Mouse (Mus musculus) hindbrain, embryonic 11.5 days (tissue): ENCODE results near the gene Ttc7. TPM values are rescaled to one million over a fixed set of nuclear protein-coding genes. Genes with fewer than 3 reads are reported as not detected.

Experiments
- ATAC-seq: fragments of 200-750 bp; cut with Nextera tagmentation; 2 replicates; pipeline ENCODE4 v1.8.0; 2017; ENCODE audit warnings: mild to moderate bottlenecking, moderate TSS enrichment, moderate library complexity; ENCODE audit not compliant: low FRiP score
- DNase-seq: peaks from one replicate; pipeline ENCODE4 v3.0.0-alpha.2; 2015; ENCODE audit warnings: low spot score
- H3K27ac ChIP-seq: fragments of 300-500 bp; sonication (generic); 2 replicates; pipeline ENCODE4 v1.5.1; 2014; ENCODE audit warnings: mild to moderate bottlenecking, low read depth, low read length
- H3K27me3 ChIP-seq: fragments of 300-500 bp; sonication (generic); 2 replicates; pipeline ENCODE4 v1.6.1; 2014; ENCODE audit warnings: mild to moderate bottlenecking, low read length, moderate library complexity, mixed read lengths; ENCODE audit not compliant: control insufficient read depth, insufficient read depth
- H3K36me3 ChIP-seq: fragments of 300-500 bp; sonication (generic); 2 replicates; pipeline ENCODE4 v1.6.1; 2014; ENCODE audit warnings: mild to moderate bottlenecking, low read length, moderate library complexity, mixed read lengths; ENCODE audit not compliant: control insufficient read depth, insufficient read depth
- H3K4me1 ChIP-seq: fragments of 300-500 bp; sonication (generic); replicated peaks from 2 replicates; pipeline ENCODE4 v1.6.1; 2014; ENCODE audit warnings: low read length, mixed read lengths; ENCODE audit not compliant: control insufficient read depth, insufficient read depth
- H3K4me2 ChIP-seq: fragments of 300-500 bp; sonication (generic); replicated peaks from 2 replicates; pipeline ENCODE4 v1.6.1; 2014; ENCODE audit warnings: mild to moderate bottlenecking, low read depth, low read length
- H3K4me3 ChIP-seq: fragments of 300-500 bp; sonication (generic); 2 replicates; pipeline ENCODE4 v1.5.1; 2014; ENCODE audit warnings: low read depth, low read length
- H3K9ac ChIP-seq: fragments of 300-500 bp; sonication (generic); 2 replicates; pipeline ENCODE4 v1.6.1; 2014; ENCODE audit warnings: low read depth, low read length
- H3K9me3 ChIP-seq: fragments of 300-500 bp; sonication (generic); 2 replicates; pipeline ENCODE4 v1.6.1; 2016; ENCODE audit warnings: low read length; ENCODE audit not compliant: control insufficient read depth
- WGBS: fragments of 180-500 bp; shearing (Covaris S2); extraction: QIAGEN DNeasy Blood & Tissue Kit; methylation state at CpG from one replicate; pipeline ENCODE4 v1.1.7; 2014; 5-methylcytosine and 5-hydroxymethylcytosine counted together
- polyA plus RNA-seq: library from polyadenylated mRNA; unstranded; fragments of >200 nt; fragmentation: Nextera tagmentation; extraction: Ambion mirVana; gene quantifications from 2 replicates; pipeline ENCODE4 v1.2.1, GENCODE M21; 2014

Gene Ttc7
- polyA plus RNA-seq, 1 experiment from 2014 or later, result 2.7 TPM

DNA sequence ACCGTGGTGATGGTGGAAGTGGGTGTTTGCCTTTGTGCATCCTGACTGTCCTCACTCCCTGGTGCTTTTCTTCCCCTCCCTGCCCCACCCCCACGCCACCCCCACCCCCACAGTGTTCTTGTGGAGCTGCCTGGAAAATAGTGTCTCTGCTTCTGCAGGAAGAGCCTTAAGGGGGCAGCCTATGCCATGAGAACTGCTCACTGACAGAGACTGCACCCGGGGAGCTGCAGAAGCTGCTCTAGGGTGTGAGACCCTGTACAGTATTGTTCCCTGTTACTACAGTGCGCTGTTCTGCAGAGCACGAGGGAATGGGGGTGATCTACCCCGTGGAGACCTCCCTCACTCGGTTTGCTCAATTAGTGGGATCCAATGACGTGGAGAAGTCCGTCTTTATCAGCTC, 66.4 kb downstream of the Ttc7 start:
- H3K4me1 ChIP-seq, result peaks cover 10% of the 10 kb centered on the region; the same call in 1 of the 2 replicates
- no peaks in the 10 kb centered on the region for H3K9me3 ChIP-seq
- H3K9ac ChIP-seq, result no peak overlapping the region
- H3K4me2 ChIP-seq, result no peak overlapping the region
- peak; percentile 26 for DNase-seq
- H3K4me3 ChIP-seq, result no peak overlapping the region
- no peak overlapping the region for H3K27ac ChIP-seq
- WGBS, result 32% methylated on average over 8 of the region's 9 CpGs
- H3K36me3 ChIP-seq, result no peaks in the 10 kb centered on the region
- ATAC-seq, result peak; percentile 50
- H3K27me3 ChIP-seq, result no peaks in the 10 kb centered on the region

DNA sequence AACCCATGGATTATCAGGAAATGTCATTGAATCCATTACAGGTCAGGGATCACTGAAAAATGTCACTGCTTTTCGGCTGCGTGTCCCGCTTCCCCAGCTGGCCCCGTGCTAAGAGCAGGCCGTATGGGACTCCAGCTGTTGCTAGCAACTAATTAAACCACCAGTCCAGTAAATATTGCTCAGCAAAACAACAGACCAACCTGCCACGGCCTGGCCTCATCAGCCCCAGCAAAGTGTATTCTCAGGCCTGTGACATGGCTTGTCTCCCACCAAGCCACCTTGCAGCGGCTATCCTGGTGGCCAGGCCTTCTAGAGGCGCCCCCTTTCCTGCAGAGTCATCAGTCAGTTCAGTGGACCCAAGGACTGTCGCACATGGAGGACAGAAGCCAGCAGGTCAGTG, 66.9 kb downstream of the Ttc7 start:
- no peak overlapping the region for H3K27ac ChIP-seq
- no peaks in the 10 kb centered on the region for H3K27me3 ChIP-seq
- 65% methylated on average over 9 of the region's 9 CpGs for WGBS
- 0 out of 2 replicates have a peak overlapping the region, but pooled peaks have one; percentile 7 for H3K9ac ChIP-seq
- peaks cover 10% of the 10 kb centered on the region; the same call in 1 of the 2 replicates for H3K4me1 ChIP-seq
- H3K9me3 ChIP-seq, result no peaks in the 10 kb centered on the region
- no peak overlapping the region for H3K4me2 ChIP-seq
- ATAC-seq, result no peak
- H3K4me3 ChIP-seq, result no peak overlapping the region
- peak; percentile 8 for DNase-seq
- H3K36me3 ChIP-seq, result no peaks in the 10 kb centered on the region

DNA sequence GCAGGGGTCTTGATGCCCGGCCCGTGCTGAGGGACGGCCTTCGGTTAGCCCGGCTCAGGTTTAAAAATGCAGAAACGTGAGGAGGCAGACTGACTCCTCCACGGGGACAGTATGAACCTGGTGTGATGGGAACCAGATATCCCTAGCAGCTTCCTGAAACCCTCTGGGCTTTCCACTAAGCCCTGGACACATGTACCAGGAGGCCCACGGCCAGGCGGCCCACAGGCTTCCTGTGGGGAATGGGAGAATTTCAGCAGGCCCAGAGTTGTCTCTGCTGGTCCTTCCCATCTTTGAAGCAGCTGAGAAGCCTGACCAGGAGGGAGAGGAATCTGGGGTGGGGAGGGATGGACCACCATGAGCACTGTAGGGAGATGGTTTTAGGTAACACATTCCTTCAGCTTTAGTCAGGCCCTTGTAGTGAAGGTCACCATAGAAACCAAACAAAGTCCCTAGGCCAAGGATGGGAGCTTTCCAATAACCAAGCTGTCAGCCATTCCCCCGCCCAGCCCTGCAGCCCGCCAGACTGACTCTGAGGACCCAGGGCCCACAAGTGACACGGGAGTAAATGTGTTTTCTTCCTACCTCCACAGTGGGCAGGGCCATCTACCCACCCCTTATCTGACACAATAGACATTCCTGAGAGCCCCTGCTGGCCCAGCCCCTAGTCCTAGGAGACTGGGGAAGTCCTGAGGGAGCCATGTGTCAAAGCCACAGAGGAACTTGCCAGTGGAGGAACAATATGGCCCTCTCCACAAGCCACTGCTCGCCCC, 68.0 kb downstream of the Ttc7 start:
- Histone ChIP-seq H3K4me1 (peaks cover 10% of the 10 kb centered on the region; the same call in 1 of the 2 replicates), H3K27ac (0 out of 2 replicates have a peak overlapping the region, but pooled peaks have one; percentile 39), H3K9ac (no peak overlapping the region), H3K36me3 (no peaks in the 10 kb centered on the region), H3K4me2 (no peak overlapping the region), H3K9me3 (no peaks in the 10 kb centered on the region), H3K27me3 (no peaks in the 10 kb centered on the region), H3K4me3 (no peak overlapping the region)
- 59% methylated on average over 13 of the region's 13 CpGs for WGBS
- peak; percentile 24 for DNase-seq
- 0 out of 2 replicates have a peak, but pooled peaks have one; percentile 15 for ATAC-seq

DNA sequence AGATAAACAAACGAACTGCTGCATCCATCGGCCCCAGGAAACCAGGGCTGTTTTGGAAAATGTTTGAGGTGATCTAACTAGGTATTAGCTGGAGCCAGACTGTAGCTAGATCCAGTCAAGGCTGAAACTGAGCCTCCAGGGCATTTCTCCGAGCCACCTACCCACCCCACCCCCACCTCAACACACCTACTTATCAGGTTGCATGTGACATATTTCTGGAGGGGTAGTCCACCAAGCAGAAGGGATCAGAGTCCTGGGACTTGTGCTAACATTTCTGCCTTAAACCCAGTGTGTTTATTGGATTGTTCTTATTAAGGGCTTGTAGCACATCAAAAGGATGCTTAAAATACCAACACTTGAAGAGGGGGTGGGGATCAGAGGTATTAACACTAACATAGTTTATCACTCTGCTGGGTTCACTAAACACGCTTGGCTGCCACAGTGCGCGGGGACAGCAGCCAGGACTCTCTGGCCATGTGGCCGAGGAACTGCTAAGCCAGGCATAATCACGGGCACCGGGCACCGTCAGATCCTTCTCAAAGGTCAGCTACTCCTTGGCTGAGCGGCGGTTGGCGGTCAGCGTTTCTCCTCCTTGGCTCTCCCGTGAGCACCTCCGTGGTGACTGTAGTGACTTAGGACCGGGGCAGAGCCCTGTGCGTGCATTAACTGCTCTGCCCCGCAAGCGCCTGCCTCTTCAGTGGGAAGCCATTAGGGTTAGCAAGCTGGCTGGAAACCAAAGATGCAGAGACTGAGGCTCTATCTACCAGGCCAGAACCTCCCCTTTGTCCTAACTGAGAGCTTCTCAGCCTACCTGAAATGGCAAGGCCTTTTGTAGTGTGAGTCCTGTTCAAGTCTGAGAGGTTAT, 68.8 kb downstream of the Ttc7 start:
- peak; percentile 25 for DNase-seq
- Histone ChIP-seq H3K9ac (no peak overlapping the region), H3K9me3 (no peaks in the 10 kb centered on the region), H3K4me1 (peaks cover 10% of the 10 kb centered on the region; the same call in 1 of the 2 replicates), H3K36me3 (no peaks in the 10 kb centered on the region), H3K4me3 (no peak overlapping the region), H3K27me3 (no peaks in the 10 kb centered on the region), H3K27ac (peak overlapping the region; percentile 51; the same call in 1 of the 2 replicates), H3K4me2 (no peak overlapping the region)
- no peak for ATAC-seq
- 36% methylated on average over 20 of the region's 20 CpGs for WGBS

DNA sequence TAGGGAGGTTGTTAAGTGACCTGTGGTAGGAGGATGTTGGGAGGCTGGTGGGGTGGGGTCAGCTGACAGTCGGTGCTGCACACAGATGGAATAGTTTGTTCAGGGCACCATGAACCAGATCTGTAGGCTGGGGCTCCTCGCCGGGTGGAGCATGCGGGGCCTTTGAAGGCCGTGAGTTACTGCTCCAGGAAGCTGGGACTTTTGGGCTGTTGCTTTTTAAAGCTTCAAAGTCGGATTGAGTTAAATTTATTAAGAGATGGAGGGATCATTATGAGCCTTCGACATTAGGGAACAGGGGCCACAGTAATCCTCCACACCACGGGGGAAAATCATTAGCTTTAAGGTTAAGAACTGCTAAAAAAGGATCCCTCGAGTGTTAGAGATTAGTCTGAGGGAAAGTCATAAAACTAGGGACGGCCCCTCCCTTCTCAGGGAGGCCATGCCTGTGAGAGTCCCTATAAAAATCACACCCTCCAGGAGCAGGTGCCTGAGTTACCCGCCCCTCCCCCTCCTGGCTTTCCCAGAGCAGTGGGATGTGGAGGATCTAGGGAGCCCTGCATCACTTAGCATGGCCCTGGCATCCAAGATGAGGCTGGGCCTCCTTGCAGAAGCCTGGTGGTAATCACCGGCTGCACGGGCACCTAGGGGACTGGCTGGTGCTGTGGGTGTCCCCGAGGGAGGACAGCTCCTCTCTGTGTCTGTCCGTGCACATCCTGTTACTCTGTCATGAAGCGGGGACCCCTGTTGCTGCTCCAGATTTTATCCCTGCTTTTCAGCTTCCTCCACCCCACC, 69.6 kb downstream of the Ttc7 start:
- Histone ChIP-seq H3K9ac (no peak overlapping the region), H3K27me3 (no peaks in the 10 kb centered on the region), H3K9me3 (no peaks in the 10 kb centered on the region), H3K4me2 (no peak overlapping the region), H3K36me3 (no peaks in the 10 kb centered on the region), H3K4me3 (no peak overlapping the region), H3K4me1 (peaks cover 10% of the 10 kb centered on the region; the same call in 1 of the 2 replicates), H3K27ac (peak overlapping the region; percentile 9; the same call in 1 of the 2 replicates)
- ATAC-seq, result peak; percentile 59
- 43% methylated on average over 16 of the region's 16 CpGs for WGBS
- DNase-seq, result peak; percentile 24

DNA sequence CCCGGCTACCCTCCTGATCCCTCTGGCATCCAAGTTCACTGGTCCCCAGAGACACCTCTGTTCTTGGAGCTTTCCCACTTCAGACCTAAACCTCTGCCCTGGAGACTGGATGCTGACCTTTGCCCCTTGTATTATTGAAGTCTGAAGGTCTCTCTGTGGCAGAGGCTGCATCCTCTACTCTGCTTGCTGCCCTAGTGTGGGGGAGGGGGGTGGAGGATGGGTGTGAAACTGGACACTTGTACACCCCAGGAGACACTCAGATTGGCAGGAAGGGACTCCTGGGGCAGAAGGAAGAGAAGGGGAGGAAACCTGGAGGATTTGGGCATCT, 70.2 kb downstream of the Ttc7 start:
- peak; percentile 13; the same call in 1 of the 2 replicates for ATAC-seq
- H3K9ac ChIP-seq, result no peak overlapping the region

DNA sequence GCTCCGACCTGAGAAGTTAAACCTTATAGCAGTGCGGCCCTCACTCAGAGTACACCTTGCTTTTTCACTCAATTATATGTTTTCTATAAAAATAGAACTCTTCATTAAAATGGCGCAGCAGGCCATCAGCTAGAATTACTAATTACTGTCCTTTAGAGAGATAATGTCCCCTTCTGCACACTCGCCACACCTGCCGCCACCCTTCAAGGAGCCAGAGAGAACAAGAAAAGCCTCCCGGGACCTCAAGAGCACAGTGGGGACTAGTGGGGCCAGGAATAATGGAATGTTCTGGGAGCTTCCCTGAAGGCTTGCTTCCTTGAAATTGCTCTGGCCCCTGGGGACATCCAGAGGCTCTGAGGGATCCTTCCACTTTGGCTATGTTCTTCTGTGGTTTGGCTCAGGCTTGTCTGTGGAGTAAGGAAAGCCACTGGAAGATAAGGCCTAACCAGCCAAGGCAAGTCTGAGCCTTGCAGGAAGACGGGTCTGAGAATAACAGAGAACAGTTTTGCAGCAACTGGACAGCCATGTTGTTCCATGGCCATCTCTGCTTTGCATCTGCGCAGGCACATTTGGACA, 71.1 kb downstream of the Ttc7 start:
- Histone ChIP-seq H3K9ac (no peak overlapping the region), H3K9me3 (no peaks in the 10 kb centered on the region), H3K4me3 (no peak overlapping the region), H3K27me3 (no peaks in the 10 kb centered on the region), H3K4me1 (peaks cover 7% of the 10 kb centered on the region; the same call in 1 of the 2 replicates), H3K36me3 (no peaks in the 10 kb centered on the region), H3K27ac (no peak overlapping the region), H3K4me2 (no peak overlapping the region)
- WGBS, result 92% methylated on average over 8 of the region's 8 CpGs
- ATAC-seq (no peak), DNase-seq (peak; percentile 7)

More for the DNA sequence above, 70.2 kb downstream of the Ttc7 start:
- Histone ChIP-seq H3K9me3 (no peaks in the 10 kb centered on the region), H3K4me2 (no peak overlapping the region), H3K27me3 (no peaks in the 10 kb centered on the region), H3K27ac (no peak overlapping the region), H3K4me3 (no peak overlapping the region), H3K4me1 (peaks cover 10% of the 10 kb centered on the region; the same call in 1 of the 2 replicates), H3K36me3 (no peaks in the 10 kb centered on the region)
- WGBS, result 43% methylated on average over 1 of the region's 1 CpGs
- peak; percentile 17 for DNase-seq

DNA sequence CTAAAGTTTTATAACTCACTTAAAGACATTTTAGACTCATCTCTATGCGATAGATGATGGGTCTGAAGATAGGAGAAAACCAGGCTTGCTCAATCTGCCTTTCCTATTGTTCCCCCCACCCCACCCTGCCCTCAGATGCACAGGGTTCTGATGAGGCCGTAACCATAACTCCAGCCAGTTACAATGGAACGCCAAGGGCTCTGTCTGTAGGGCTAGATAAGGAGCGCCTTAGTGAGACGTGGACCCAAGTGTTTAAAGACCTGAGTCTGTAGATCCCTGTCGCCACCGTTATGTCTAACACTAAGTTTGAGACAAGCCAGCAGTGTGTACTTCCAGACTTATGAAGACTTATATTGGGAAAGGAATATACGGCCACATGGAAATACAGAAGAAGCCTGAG, 72.8 kb downstream of the Ttc7 start:
- Histone ChIP-seq H3K4me2 (no peak overlapping the region), H3K4me3 (no peak overlapping the region), H3K27me3 (no peaks in the 10 kb centered on the region), H3K9me3 (no peaks in the 10 kb centered on the region), H3K9ac (no peak overlapping the region), H3K36me3 (no peaks in the 10 kb centered on the region), H3K4me1 (peaks cover 7% of the 10 kb centered on the region; the same call in 1 of the 2 replicates), H3K27ac (no peak overlapping the region)
- no peak for DNase-seq
- 95% methylated on average over 8 of the region's 8 CpGs for WGBS
- no peak for ATAC-seq
